Mouse (Mus musculus): Measurements from ENCODE around the gene Macrod1. TPM values are rescaled to one million over a fixed set of nuclear protein-coding genes. Genes with fewer than 3 reads are reported as not detected.

Macrod1 gene
- polyA plus RNA-seq, 1 experiment, result 5.7 TPM

GRCm38 (mm10) chr19:7192561-7192967, 136.0 kb downstream of the Macrod1 start:
- TF ChIP-seq CTCF (IDR thresholded peaks at IDR 0.05; ENCODE audit: borderline replicate concordance, extremely low read depth, insufficient read depth, insufficient read length), result no peak
- TF ChIP-seq POLR2A (IDR thresholded peaks at IDR 0.05; ENCODE audit: borderline replicate concordance, extremely low read depth, insufficient read depth, insufficient read length, poor library complexity, severe bottlenecking), result no peak
- peak; percentile 75 for DNase-seq (ENCODE audit: low read depth)

- peak; percentile 68 for DNase-seq (ENCODE audit: low read depth)
- peak; percentile 92 for TF ChIP-seq CTCF (IDR thresholded peaks at IDR 0.05; ENCODE audit: borderline replicate concordance, extremely low read depth, insufficient read depth, insufficient read length)
- no peak for TF ChIP-seq POLR2A (IDR thresholded peaks at IDR 0.05; ENCODE audit: borderline replicate concordance, extremely low read depth, insufficient read depth, insufficient read length, poor library complexity, severe bottlenecking)
Measured at GRCm38 (mm10) chr19:7195900-7196728, 139.5 kb downstream of the Macrod1 start.

GRCm38 (mm10) chr19:7196741-7197270, 140.2 kb downstream of the Macrod1 start:
- DNase-seq (ENCODE audit: low read depth), result no peak
- TF ChIP-seq POLR2A (IDR thresholded peaks at IDR 0.05; ENCODE audit: borderline replicate concordance, extremely low read depth, insufficient read depth, insufficient read length, poor library complexity, severe bottlenecking), result no peak

GRCm38 (mm10) chr19:7197445-7197844, 140.8 kb downstream of the Macrod1 start:
- TF ChIP-seq CTCF (IDR thresholded peaks at IDR 0.05; ENCODE audit: borderline replicate concordance, extremely low read depth, insufficient read depth, insufficient read length), result no peak
- no peak for TF ChIP-seq POLR2A (IDR thresholded peaks at IDR 0.05; ENCODE audit: borderline replicate concordance, extremely low read depth, insufficient read depth, insufficient read length, poor library complexity, severe bottlenecking)
- no peak for DNase-seq (ENCODE audit: low read depth)

GRCm38 (mm10) chr19:7199089-7199488, 142.5 kb downstream of the Macrod1 start:
- TF ChIP-seq POLR2A (IDR thresholded peaks at IDR 0.05; ENCODE audit: borderline replicate concordance, extremely low read depth, insufficient read depth, insufficient read length, poor library complexity, severe bottlenecking) (no peak), CTCF (IDR thresholded peaks at IDR 0.05; ENCODE audit: borderline replicate concordance, extremely low read depth, insufficient read depth, insufficient read length) (no peak)
- no peak for DNase-seq (ENCODE audit: low read depth)

- DNase-seq (ENCODE audit: low read depth), result no peak
- TF ChIP-seq CTCF (IDR thresholded peaks at IDR 0.05; ENCODE audit: borderline replicate concordance, extremely low read depth, insufficient read depth, insufficient read length) (no peak), POLR2A (IDR thresholded peaks at IDR 0.05; ENCODE audit: borderline replicate concordance, extremely low read depth, insufficient read depth, insufficient read length, poor library complexity, severe bottlenecking) (no peak)
Measured at GRCm38 (mm10) chr19:7200427-7200826, 143.8 kb downstream of the Macrod1 start.

- no peak for DNase-seq (ENCODE audit: low read depth)
- TF ChIP-seq POLR2A (IDR thresholded peaks at IDR 0.05; ENCODE audit: borderline replicate concordance, extremely low read depth, insufficient read depth, insufficient read length, poor library complexity, severe bottlenecking), result no peak
- TF ChIP-seq CTCF (IDR thresholded peaks at IDR 0.05; ENCODE audit: borderline replicate concordance, extremely low read depth, insufficient read depth, insufficient read length), result no peak
Measured at GRCm38 (mm10) chr19:7204898-7205297, 148.3 kb downstream of the Macrod1 start.

- TF ChIP-seq CTCF (IDR thresholded peaks at IDR 0.05; ENCODE audit: borderline replicate concordance, extremely low read depth, insufficient read depth, insufficient read length), result no peak
- no peak for TF ChIP-seq POLR2A (IDR thresholded peaks at IDR 0.05; ENCODE audit: borderline replicate concordance, extremely low read depth, insufficient read depth, insufficient read length, poor library complexity, severe bottlenecking)
- DNase-seq (ENCODE audit: low read depth), result no peak
Measured at GRCm38 (mm10) chr19:7205326-7205725, 148.7 kb downstream of the Macrod1 start.

- TF ChIP-seq POLR2A (IDR thresholded peaks at IDR 0.05; ENCODE audit: borderline replicate concordance, extremely low read depth, insufficient read depth, insufficient read length, poor library complexity, severe bottlenecking), result peak; percentile 62; the same call in 1 of the 2 replicates
- TF ChIP-seq CTCF (IDR thresholded peaks at IDR 0.05; ENCODE audit: borderline replicate concordance, extremely low read depth, insufficient read depth, insufficient read length), result no peak
- peak; percentile 98 for DNase-seq (ENCODE audit: low read depth)
Measured at GRCm38 (mm10) chr19:7205753-7206736, 149.4 kb downstream of the Macrod1 start, which contains the start of gene Otub1. Gene Otub1, minus strand, starts transcription at chr19:7206316.

- TF ChIP-seq CTCF (IDR thresholded peaks at IDR 0.05; ENCODE audit: borderline replicate concordance, extremely low read depth, insufficient read depth, insufficient read length), result no peak
- TF ChIP-seq POLR2A (IDR thresholded peaks at IDR 0.05; ENCODE audit: borderline replicate concordance, extremely low read depth, insufficient read depth, insufficient read length, poor library complexity, severe bottlenecking), result no peak
- no peak for DNase-seq (ENCODE audit: low read depth)
Measured at GRCm38 (mm10) chr19:7209907-7210646, 153.5 kb downstream of the Macrod1 start.

Measured in brain, embryonic 14.5 days (tissue).